Mouse (Mus musculus) lung, adult 2 months (tissue): ENCODE results near the gene Syf2.

Source experiments
- CTCF ChIP-seq: fragments of 200-500 bp; IDR thresholded peaks from 2 replicates; pipeline ENCODE4 v1.5.1; 2011; ENCODE audit warnings: mild to moderate bottlenecking, low read length, control low read depth; ENCODE audit not compliant: insufficient read depth
- POLR2A ChIP-seq: fragments of 200-500 bp; IDR thresholded peaks from 2 replicates; pipeline ENCODE4 v1.6.1; 2011; ENCODE audit warnings: low read depth, mild to moderate bottlenecking, control low read depth, low read length, borderline replicate concordance; ENCODE audit errors: extremely low read depth

DNA sequence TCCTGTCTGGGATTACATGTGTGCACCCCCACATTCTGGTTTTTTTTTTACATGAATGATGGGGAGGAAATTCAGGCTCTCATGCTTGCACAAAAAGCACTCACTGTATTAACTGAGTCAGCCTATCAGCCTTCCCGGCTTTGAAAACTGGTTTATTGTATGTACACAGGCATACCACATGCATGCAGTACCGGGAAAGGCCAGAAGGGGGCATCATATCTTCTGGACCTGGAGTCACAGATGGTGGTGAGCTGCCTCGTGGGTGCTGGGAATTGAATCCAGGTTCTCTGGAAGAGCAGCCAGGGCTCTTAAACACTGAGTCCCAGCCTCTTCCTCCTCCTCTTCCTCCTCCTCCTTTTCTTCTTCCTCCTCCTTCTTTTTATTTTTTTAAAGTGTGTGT lies 53.9 kb downstream of the Syf2 start:
- TF ChIP-seq CTCF (no peak), POLR2A (no peak)
